Mouse (Mus musculus) embryonic facial prominence, embryonic 10.5 days (tissue): Measurements from ENCODE around the gene Flot2. TPM values are rescaled to one million over a fixed set of nuclear protein-coding genes. Genes with fewer than 3 reads are reported as not detected.

Source experiments
- DNase-seq: peaks from one replicate; pipeline ENCODE4 v3.0.0-alpha.2; 2017; ENCODE audit warnings: low spot score
- H3K27ac ChIP-seq: fragments of 300-500 bp; sonication (generic); replicated peaks from 2 replicates; pipeline ENCODE4 v1.5.1; 2016; ENCODE audit warnings: mild to moderate bottlenecking
- H3K27me3 ChIP-seq: fragments of 300-500 bp; sonication (generic); replicated peaks from 2 replicates; pipeline ENCODE4 v1.6.1; 2016; ENCODE audit warnings: low read depth, mild to moderate bottlenecking; ENCODE audit not compliant: poor library complexity, severe bottlenecking
- H3K36me3 ChIP-seq: fragments of 300-500 bp; sonication (generic); replicated peaks from 2 replicates; pipeline ENCODE4 v1.6.1; 2016; ENCODE audit warnings: mild to moderate bottlenecking, moderate library complexity
- H3K4me1 ChIP-seq: fragments of 300-500 bp; sonication (generic); 2 replicates; pipeline ENCODE4 v1.6.1; 2016
- H3K4me3 ChIP-seq: fragments of 300-500 bp; sonication (generic); 2 replicates; pipeline ENCODE4 v1.5.1; 2016; ENCODE audit warnings: mild to moderate bottlenecking, moderate library complexity
- H3K9me3 ChIP-seq: fragments of 300-500 bp; sonication (generic); 2 replicates; pipeline ENCODE4 v1.6.1; 2016; ENCODE audit warnings: mild to moderate bottlenecking
- WGBS: fragments of 180-500 bp; shearing (Covaris S2); methylation state at CpG from one replicate; pipeline ENCODE4 v1.1.7; 2016; 5-methylcytosine and 5-hydroxymethylcytosine counted together
- microRNA counts: library from miRNA; unstranded; fragments of <30 nt; microRNA quantifications from one replicate; lab custom pipeline; 2017
- microRNA-seq: library from miRNA; unstranded; fragments of <30 nt; microRNA quantifications from one replicate; pipeline ENCODE4, GENCODE M21; 2017
- polyA plus RNA-seq: library from polyadenylated mRNA; unstranded; fragments of >200 nt; fragmentation: Nextera tagmentation; extraction: Ambion mirVana; gene quantifications from 2 replicates; pipeline ENCODE4 v1.2.1, GENCODE M21; 2016

The Flot2 gene
- polyA plus RNA-seq, 1 experiment from 2014 or later = 57.8 TPM

DNA sequence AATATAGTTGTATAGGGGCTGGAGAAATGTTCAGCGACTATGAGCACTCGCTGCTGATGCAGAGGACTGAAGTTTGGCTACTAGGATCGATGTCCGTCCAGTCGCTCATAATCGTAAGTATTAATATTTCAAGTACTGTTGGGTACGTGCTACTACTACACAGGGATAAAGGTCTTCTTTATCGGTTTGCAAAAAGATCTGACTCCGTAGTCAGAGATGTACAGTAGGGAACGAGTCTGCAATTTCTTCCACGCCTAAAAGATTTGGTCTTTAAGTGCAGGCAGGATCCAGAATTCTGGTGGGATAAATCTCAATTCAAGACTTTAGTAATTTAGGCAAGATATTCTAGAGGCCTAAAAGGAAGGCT is 56.4 kb downstream of the Flot2 start:
- 57% methylated on average over 11 of the region's 11 CpGs for WGBS
- H3K27me3 ChIP-seq = no peaks in the 10 kb centered on the region
- peak overlapping the region; percentile 90 for H3K27ac ChIP-seq
- no peak for DNase-seq
- peaks cover 26% of the 10 kb centered on the region for H3K4me1 ChIP-seq
- H3K36me3 ChIP-seq = peaks cover 12% of the 10 kb centered on the region
- H3K9me3 ChIP-seq = no peaks in the 10 kb centered on the region
- peak overlapping the region; percentile 81 for H3K4me3 ChIP-seq

- H3K27ac ChIP-seq = peak within 1 kb of the TSS; percentile 90
- under 1% methylated on average over 38 of the region's 38 CpGs for WGBS
These were observed 56.9 kb downstream of the Flot2 start, which contains the start of gene Fam222b for GRCm38 (mm10) chr11:78094504-78095143. Fam222b (plus strand) TSS chr11:78094660.

DNA sequence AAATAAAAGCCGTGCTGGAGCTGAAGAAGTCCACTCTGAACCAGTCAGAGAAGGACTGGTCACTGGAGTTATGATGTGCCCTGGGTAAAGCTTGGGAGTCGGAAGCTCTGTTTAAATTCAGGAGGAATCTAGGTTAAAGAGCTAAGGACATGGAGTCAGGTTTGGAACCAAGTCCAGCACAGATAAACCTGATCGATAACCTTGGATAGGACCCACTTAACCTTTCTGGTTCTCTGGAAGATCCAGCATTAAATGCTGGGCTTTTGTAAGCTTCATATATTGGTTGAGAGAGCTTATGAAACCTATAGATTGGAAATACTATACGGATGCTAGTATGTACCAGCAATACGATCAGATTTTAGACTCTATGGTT is 57.4 kb downstream of the Flot2 start:
- H3K27me3 ChIP-seq = no peaks in the 10 kb centered on the region
- no peaks in the 10 kb centered on the region for H3K9me3 ChIP-seq
- peak overlapping the region; percentile 90 for H3K27ac ChIP-seq
- peaks cover 19% of the 10 kb centered on the region for H3K36me3 ChIP-seq
- 30% methylated on average over 5 of the region's 5 CpGs for WGBS
- DNase-seq = no peak
- H3K4me3 ChIP-seq = peak overlapping the region; percentile 81
- H3K4me1 ChIP-seq = peaks cover 26% of the 10 kb centered on the region

More at GRCm38 (mm10) chr11:78094504-78095143, 56.9 kb downstream of the Flot2 start, which contains the start of gene Fam222b:
- Histone ChIP-seq H3K36me3 (peaks cover 15% of the 10 kb centered on the region), H3K4me1 (peaks cover 26% of the 10 kb centered on the region), H3K27me3 (no peaks in the 10 kb centered on the region), H3K9me3 (no peaks in the 10 kb centered on the region), H3K4me3 (peak within 1 kb of the TSS; percentile 81)
- DNase-seq = peak; percentile 95

- H3K9me3 ChIP-seq = no peaks in the 10 kb centered on the region
These were observed 59.3 kb downstream of the Flot2 start for GRCm38 (mm10) chr11:78097077-78097476.

DNA sequence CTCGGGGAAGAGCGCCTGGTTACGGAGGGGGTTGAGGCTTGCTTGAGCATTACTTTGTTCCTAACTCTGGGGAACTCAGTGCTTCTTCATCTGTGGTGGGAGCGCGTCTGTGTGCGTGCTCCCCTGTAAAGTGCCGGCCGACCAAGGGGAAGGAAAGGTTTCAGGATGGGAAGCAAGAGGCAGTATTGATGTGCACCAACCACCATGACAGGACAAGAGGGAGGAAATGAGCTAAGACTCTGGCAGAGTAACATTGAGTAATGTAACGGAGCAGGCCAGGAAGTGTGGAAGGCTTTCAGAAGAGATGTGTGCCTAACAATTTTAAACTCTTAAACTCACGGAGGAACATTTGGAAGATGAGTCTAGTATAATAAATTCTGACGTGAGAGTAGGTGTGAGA is 63.0 kb downstream of the Flot2 start:
- Histone ChIP-seq H3K4me3 (no peak overlapping the region), H3K9me3 (no peaks in the 10 kb centered on the region), H3K36me3 (peaks cover 52% of the 10 kb centered on the region), H3K27me3 (no peaks in the 10 kb centered on the region), H3K27ac (no peak overlapping the region), H3K4me1 (peaks cover 13% of the 10 kb centered on the region)
- no peak for DNase-seq
- 92% methylated on average over 11 of the region's 11 CpGs for WGBS

More at GRCm38 (mm10) chr11:78097077-78097476, 59.3 kb downstream of the Flot2 start:
- WGBS = 45% methylated on average over 3 of the region's 3 CpGs
- H3K36me3 ChIP-seq = peaks cover 36% of the 10 kb centered on the region
- H3K27ac ChIP-seq = no peak overlapping the region
- H3K4me1 ChIP-seq = peaks cover 26% of the 10 kb centered on the region
- peak overlapping the region; percentile 81; the same call in 1 of the 2 replicates for H3K4me3 ChIP-seq
- H3K27me3 ChIP-seq = no peaks in the 10 kb centered on the region
- no peak for DNase-seq

DNA sequence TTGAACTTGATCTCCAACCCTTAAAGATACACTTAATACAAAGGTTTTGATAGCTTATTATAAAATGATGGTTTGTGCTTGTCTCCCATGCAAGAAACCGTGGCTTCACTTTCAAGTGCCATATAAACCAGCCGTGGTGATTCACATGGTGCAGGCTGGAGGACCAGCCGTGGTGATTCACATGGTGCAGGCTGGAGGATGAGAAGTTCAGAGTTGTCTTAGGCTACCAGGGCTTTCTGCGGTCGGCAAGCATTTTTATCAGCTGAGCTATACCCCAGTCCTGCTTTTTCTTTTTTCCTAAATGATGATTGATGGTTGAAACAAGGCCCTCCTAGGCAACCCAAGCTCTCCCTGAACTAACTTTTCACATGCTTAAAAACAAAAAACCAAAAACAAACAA is 64.4 kb downstream of the Flot2 start:
- 94% methylated on average over 5 of the region's 5 CpGs for WGBS
- H3K27ac ChIP-seq = no peak overlapping the region
- no peaks in the 10 kb centered on the region for H3K9me3 ChIP-seq
- H3K27me3 ChIP-seq = no peaks in the 10 kb centered on the region
- H3K4me3 ChIP-seq = no peak overlapping the region
- no peak for DNase-seq
- H3K36me3 ChIP-seq = peaks cover 66% of the 10 kb centered on the region
- no peaks in the 10 kb centered on the region for H3K4me1 ChIP-seq

GRCm38 (mm10) chr11:78102958-78103747 is 65.4 kb downstream of the Flot2 start:
- Histone ChIP-seq H3K9me3 (peaks cover 2% of the 10 kb centered on the region), H3K36me3 (peaks cover 73% of the 10 kb centered on the region), H3K27me3 (no peaks in the 10 kb centered on the region), H3K4me1 (no peaks in the 10 kb centered on the region), H3K27ac (no peak overlapping the region), H3K4me3 (no peak overlapping the region)
- DNase-seq = no peak
- WGBS = 70% methylated on average over 5 of the region's 5 CpGs

DNA sequence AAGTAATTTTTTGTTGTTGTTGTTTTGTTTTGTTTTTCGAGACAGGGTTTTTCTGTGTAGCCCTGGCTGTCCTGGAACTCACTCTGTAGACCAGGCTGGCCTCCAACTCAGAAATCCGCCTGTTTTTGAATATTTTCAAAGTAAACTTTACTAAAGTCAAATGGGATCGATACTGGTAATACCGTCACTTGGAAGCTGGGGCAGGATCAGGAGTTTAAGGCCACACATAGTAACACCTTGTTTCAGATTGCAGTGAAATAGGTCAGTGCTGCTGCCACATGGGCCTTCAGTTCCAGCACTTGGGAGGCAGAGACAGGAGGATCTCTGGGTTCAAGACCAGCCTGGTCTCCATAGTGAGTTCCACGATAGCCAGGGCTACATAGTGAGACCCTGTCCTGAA is 66.8 kb downstream of the Flot2 start:
- Histone ChIP-seq H3K9me3 (peaks cover 2% of the 10 kb centered on the region), H3K27ac (no peak overlapping the region), H3K4me1 (no peaks in the 10 kb centered on the region), H3K27me3 (no peaks in the 10 kb centered on the region), H3K36me3 (peaks cover 62% of the 10 kb centered on the region), H3K4me3 (no peak overlapping the region)
- WGBS = 92% methylated on average over 5 of the region's 5 CpGs
- no peak for DNase-seq

MicroRNA genes within 50 kb of the gene (microRNA counts, 519-probe panel; counts per million panel counts)
- microRNA mmu-miR-144 (lab: Ali Mortazavi, UCI) (3,497 counts per million, percentile 72 among the panel's probes with 10 or more counts), microRNA mmu-miR-451 (lab: Ali Mortazavi, UCI) (1,837 counts per million, percentile 60 among the panel's probes with 10 or more counts)

Small RNA genes within 50 kb of the gene (microRNA-seq; reads per million reads assigned to microRNA genes)
- gene Mir144 = 39.6 reads per million, percentile 40 among the genes with 10 or more reads in this experiment
- gene Mir451a = not detected
- gene Mir451b = not detected

Other genes starting within 250 kb of the Flot2 start
- gene Pipox, start 143.8 kb upstream of the Flot2 start, polyA plus RNA-seq = 2.1 and 2.7 TPM in 2 replicates
- 2.3 and 2.5 TPM in 2 replicates for gene Sez6, start 107.1 kb upstream of the Flot2 start, polyA plus RNA-seq
- 20.5 and 21.6 TPM in 2 replicates for gene Phf12, start 55.2 kb upstream of the Flot2 start, polyA plus RNA-seq
- gene Dhrs13, start 5.7 kb upstream of the Flot2 start, polyA plus RNA-seq = 12.8 and 13.2 TPM in 2 replicates
- gene Eral1, start 42.5 kb downstream of the Flot2 start, polyA plus RNA-seq = 40.9 and 41.5 TPM in 2 replicates
- 28.2 and 29.9 TPM in 2 replicates for gene Fam222b, start 56.7 kb downstream of the Flot2 start, polyA plus RNA-seq
- gene Traf4, start 127.7 kb downstream of the Flot2 start, polyA plus RNA-seq = 151 and 157 TPM in 2 replicates
- gene Nek8, start 138.7 kb downstream of the Flot2 start, polyA plus RNA-seq = 13.5 and 15.3 TPM in 2 replicates
- gene Tlcd1, start 138.8 kb downstream of the Flot2 start, polyA plus RNA-seq = 8.8 and 9.2 TPM in 2 replicates
- gene Rpl23a, start 145.7 kb downstream of the Flot2 start, polyA plus RNA-seq = 1,123 and 1,138 TPM in 2 replicates
- 107 and 123 TPM in 2 replicates for gene Rab34, start 150.5 kb downstream of the Flot2 start, polyA plus RNA-seq
- gene Proca1, start 155.5 kb downstream of the Flot2 start, polyA plus RNA-seq = 1.6 and 2.3 TPM in 2 replicates
- 43.5 and 44.9 TPM in 2 replicates for gene Sdf2, start 207.8 kb downstream of the Flot2 start, polyA plus RNA-seq
- gene Supt6, start 208.1 kb downstream of the Flot2 start, polyA plus RNA-seq = 39.2 TPM in 2 replicates
- 60.4 and 72.1 TPM in 2 replicates for gene 2610507B11Rik, start 223.8 kb downstream of the Flot2 start, polyA plus RNA-seq